Mouse (Mus musculus): ENCODE results near the gene Edn1. TPM values are rescaled to one million over a fixed set of nuclear protein-coding genes. Genes with fewer than 3 reads are reported as not detected.

Edn1 gene
- polyA plus RNA-seq, 1 experiment from 2014 or later, result 5.7 TPM

DNA sequence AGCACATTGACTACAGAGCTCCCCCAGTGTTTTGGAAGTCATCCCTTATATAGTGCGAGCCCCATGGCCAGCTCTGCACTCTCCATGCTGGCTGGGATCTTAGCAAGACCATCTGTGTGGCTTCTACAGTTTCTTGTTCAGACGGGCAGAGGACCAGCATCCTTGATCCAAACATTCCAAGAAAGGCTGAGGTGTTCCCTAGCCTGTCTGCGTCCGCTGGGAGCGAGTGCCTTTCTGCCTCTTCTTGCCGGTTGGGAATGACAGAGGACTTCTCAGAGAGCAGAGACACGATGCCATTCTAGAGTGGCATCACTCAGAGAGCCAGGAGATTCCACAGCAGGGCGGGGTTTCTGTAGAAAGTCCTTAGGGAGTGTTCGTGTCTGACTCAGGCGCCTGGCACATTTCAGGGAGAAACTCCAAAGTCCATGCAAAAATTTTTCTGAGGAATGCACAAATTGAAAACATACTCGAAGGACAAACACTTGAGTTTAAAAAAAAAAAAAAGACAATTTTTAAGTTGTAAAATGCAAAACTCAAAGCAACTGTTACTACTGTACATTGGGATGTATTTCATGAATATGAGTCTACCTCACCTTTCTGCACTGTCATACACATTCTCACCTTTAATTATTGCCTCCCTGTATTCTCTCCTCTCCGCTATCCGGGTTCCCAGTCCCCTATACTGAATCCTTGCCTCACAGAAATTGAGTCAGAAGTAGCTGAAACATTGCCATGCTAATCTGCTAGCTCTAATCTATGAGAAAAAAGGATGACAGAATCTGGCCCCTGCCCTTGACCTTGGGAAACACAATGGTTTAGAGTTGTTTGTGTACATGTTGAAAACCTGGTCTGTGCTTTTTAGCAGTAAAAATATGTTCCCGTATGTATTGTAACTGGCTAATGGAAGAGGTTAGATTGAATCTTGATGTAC, 5.9 kb downstream of the Edn1 start:
- WGBS, result 72% methylated on average over 14 of the region's 14 CpGs
- no peak overlapping the region for H3K4me2 ChIP-seq (ENCODE audit: low read depth, low read length)
- H3K36me3 ChIP-seq (ENCODE audit: control insufficient read depth, insufficient read depth, low read length), result no peaks in the 10 kb centered on the region
- H3K4me1 ChIP-seq (ENCODE audit: control insufficient read depth, insufficient read depth, low read length), result peaks cover 17% of the 10 kb centered on the region
- H3K27ac ChIP-seq (ENCODE audit: low read length), result no peak overlapping the region
- H3K9me3 ChIP-seq (ENCODE audit: control insufficient read depth, low read length), result no peaks in the 10 kb centered on the region
- H3K4me3 ChIP-seq (ENCODE audit: low read length), result no peak overlapping the region
- 0 out of 2 replicates have a peak, but pooled peaks cover 4% of the 10 kb centered on the region for H3K27me3 ChIP-seq (replicated peaks; ENCODE audit: control insufficient read depth, insufficient read depth, low read length)
- ATAC-seq, result peak; percentile 41; the same call in 1 of the 2 replicates
- H3K9ac ChIP-seq (ENCODE audit: low read depth, low read length), result no peak overlapping the region

DNA sequence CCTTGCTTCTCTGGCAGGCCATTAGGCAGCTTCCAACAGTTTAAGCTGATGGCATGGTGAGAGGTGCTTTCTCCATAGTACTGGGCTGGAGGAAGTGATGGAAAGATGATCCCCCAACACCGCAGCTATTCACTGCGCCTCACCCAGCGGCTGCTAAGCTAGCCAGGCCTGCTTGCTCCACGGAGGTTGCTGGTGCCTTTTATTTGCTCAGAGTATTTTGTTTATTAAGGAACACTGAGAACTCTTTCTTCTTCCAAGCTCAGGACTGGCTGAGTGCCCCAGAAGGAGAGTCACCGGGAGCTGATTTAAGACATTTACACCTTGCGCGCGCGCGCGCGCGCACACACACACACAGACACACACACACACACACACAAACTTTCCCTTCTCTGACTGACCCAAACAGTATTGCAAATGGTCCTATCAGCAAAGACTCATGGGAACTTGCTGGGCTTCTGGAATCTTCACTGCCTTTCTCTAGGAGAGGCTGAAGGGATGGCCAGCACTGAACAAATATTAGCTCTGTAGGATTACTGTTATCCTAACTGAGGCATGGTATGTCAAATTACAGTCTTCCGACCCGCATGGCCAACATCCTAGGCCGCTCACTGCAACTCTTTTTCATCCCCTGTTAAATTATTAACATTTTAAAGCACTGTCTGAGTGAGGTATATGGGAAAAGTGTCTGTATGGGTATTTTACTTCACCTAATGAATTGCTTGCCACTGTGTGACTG, 7.3 kb downstream of the Edn1 start:
- H3K4me1 ChIP-seq (ENCODE audit: control insufficient read depth, insufficient read depth, low read length), result peaks cover 14% of the 10 kb centered on the region; the same call in 1 of the 2 replicates
- WGBS, result 58% methylated on average over 16 of the region's 16 CpGs
- no peaks in the 10 kb centered on the region for H3K9me3 ChIP-seq (ENCODE audit: control insufficient read depth, low read length)
- H3K9ac ChIP-seq (ENCODE audit: low read depth, low read length), result no peak overlapping the region
- H3K27me3 ChIP-seq (replicated peaks; ENCODE audit: control insufficient read depth, insufficient read depth, low read length), result no peaks in the 10 kb centered on the region
- H3K27ac ChIP-seq (ENCODE audit: low read length), result no peak overlapping the region
- no peaks in the 10 kb centered on the region for H3K36me3 ChIP-seq (ENCODE audit: control insufficient read depth, insufficient read depth, low read length)
- no peak overlapping the region for H3K4me2 ChIP-seq (ENCODE audit: low read depth, low read length)
- peak; percentile 34; the same call in 1 of the 2 replicates for ATAC-seq
- no peak overlapping the region for H3K4me3 ChIP-seq (ENCODE audit: low read length)

DNA sequence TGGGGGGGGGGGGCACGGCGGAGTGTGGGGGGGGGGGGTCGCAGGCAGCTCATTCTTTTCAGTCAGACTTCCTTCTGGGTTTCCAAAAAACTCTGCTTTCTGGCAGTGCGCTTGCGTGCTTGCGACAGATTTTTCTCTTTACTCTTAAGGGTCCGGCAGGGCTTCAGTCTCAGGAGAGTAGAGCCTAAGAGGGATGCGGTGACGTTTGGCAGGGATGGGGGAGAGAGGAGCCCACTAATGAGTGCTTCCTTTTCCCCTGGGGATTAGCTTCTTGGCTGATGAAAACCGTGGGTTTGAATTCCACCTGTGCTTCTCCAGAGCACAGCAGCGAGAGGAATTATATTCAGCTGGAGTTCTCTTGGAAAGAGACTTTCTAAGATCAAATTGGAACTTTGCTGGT, 8.5 kb downstream of the Edn1 start:
- H3K4me3 ChIP-seq (ENCODE audit: low read length), result no peak overlapping the region
- no peak overlapping the region for H3K4me2 ChIP-seq (ENCODE audit: low read depth, low read length)
- no peak overlapping the region for H3K27ac ChIP-seq (ENCODE audit: low read length)
- peaks cover 9% of the 10 kb centered on the region; the same call in 1 of the 2 replicates for H3K4me1 ChIP-seq (ENCODE audit: control insufficient read depth, insufficient read depth, low read length)
- H3K36me3 ChIP-seq (ENCODE audit: control insufficient read depth, insufficient read depth, low read length), result no peaks in the 10 kb centered on the region
- H3K27me3 ChIP-seq (replicated peaks; ENCODE audit: control insufficient read depth, insufficient read depth, low read length), result no peaks in the 10 kb centered on the region
- no peak overlapping the region for H3K9ac ChIP-seq (ENCODE audit: low read depth, low read length)
- no peak for ATAC-seq
- no peaks in the 10 kb centered on the region for H3K9me3 ChIP-seq (ENCODE audit: control insufficient read depth, low read length)
- 32% methylated on average over 11 of the region's 11 CpGs for WGBS

DNA sequence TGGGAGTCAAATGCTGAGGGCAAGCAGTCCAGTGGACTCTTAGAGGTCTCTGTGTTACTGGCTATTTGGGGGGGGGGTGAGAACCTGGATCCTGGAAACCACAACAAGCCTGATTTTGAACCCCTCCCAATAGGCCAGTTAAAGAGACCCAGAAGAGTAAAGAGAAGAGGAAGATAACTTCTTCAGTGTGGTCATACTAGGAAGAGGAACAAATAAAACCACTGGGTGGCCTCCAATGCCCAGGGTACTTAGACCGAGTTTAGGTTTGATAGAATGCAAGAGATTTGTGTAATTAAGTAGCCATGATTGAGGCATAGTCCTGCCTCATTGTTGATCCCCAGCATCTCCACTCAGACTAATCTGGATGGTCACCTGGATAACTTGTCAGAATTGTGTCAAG, 14.4 kb downstream of the Edn1 start:
- Histone ChIP-seq H3K4me1 (ENCODE audit: control insufficient read depth, insufficient read depth, low read length) (0 out of 2 replicates have a peak, but pooled peaks cover 2% of the 10 kb centered on the region), H3K4me2 (ENCODE audit: low read depth, low read length) (no peak overlapping the region), H3K9ac (ENCODE audit: low read depth, low read length) (no peak overlapping the region), H3K27me3 (replicated peaks; ENCODE audit: control insufficient read depth, insufficient read depth, low read length) (no peaks in the 10 kb centered on the region), H3K27ac (ENCODE audit: low read length) (no peak overlapping the region), H3K4me3 (ENCODE audit: low read length) (no peak overlapping the region), H3K9me3 (ENCODE audit: control insufficient read depth, low read length) (no peaks in the 10 kb centered on the region), H3K36me3 (ENCODE audit: control insufficient read depth, insufficient read depth, low read length) (no peaks in the 10 kb centered on the region)
- no peak for ATAC-seq
- WGBS, result 73% methylated on average over 1 of the region's 1 CpGs

DNA sequence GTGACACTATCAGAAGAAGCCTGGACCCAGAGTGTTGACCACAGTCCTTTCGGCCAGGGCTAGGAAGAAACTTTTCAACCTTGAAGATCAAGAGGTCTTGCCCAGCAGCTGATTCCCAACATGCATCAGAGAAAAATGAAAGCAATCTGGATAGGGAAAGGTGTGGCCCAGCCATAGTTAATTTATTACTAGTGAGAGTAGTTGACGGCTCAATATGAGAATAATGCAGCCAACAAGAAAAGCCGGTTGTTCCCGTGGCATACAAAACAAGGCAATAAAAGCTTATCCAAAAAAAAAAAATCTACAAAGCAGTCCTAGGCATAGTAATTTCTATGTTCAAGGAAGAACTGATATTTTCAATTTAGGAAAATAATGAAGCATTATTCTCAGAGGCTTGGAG, 16.5 kb downstream of the Edn1 start:
- WGBS, result 64% methylated on average over 4 of the region's 4 CpGs
- ATAC-seq, result peak; percentile 71
- Histone ChIP-seq H3K36me3 (ENCODE audit: control insufficient read depth, insufficient read depth, low read length) (no peaks in the 10 kb centered on the region), H3K4me3 (ENCODE audit: low read length) (no peak overlapping the region), H3K27me3 (replicated peaks; ENCODE audit: control insufficient read depth, insufficient read depth, low read length) (no peaks in the 10 kb centered on the region), H3K4me2 (ENCODE audit: low read depth, low read length) (no peak overlapping the region), H3K4me1 (ENCODE audit: control insufficient read depth, insufficient read depth, low read length) (0 out of 2 replicates have a peak, but pooled peaks cover 2% of the 10 kb centered on the region), H3K9ac (ENCODE audit: low read depth, low read length) (no peak overlapping the region), H3K9me3 (ENCODE audit: control insufficient read depth, low read length) (no peaks in the 10 kb centered on the region), H3K27ac (ENCODE audit: low read length) (no peak overlapping the region)

DNA sequence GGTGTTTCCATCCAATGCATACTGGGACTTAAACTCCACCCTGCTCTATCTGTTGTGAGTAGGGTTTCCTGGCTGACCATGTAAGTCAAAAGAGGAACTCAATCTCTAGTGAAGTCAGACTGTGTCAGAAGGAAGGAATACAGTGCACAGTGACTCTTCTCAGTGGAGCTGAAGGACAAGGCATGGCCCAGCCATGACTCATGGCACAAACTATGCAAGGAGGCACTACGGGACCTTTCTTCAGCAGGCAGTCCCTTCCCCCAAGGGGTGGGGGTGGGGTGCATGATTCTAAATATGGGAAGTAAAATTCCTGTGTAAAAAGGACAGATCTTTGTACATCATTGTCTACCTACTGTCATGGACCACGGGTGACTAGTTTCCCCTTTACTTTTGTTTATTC, 27.3 kb downstream of the Edn1 start:
- H3K4me2 ChIP-seq (ENCODE audit: low read depth, low read length), result no peak overlapping the region
- no peaks in the 10 kb centered on the region for H3K9me3 ChIP-seq (ENCODE audit: control insufficient read depth, low read length)
- H3K27me3 ChIP-seq (replicated peaks; ENCODE audit: control insufficient read depth, insufficient read depth, low read length), result no peaks in the 10 kb centered on the region
- no peak for ATAC-seq
- H3K4me1 ChIP-seq (ENCODE audit: control insufficient read depth, insufficient read depth, low read length), result no peaks in the 10 kb centered on the region
- no peak overlapping the region for H3K9ac ChIP-seq (ENCODE audit: low read depth, low read length)
- no peaks in the 10 kb centered on the region for H3K36me3 ChIP-seq (ENCODE audit: control insufficient read depth, insufficient read depth, low read length)
- H3K4me3 ChIP-seq (ENCODE audit: low read length), result no peak overlapping the region
- no peak overlapping the region for H3K27ac ChIP-seq (ENCODE audit: low read length)
- 71% methylated on average over 2 of the region's 2 CpGs for WGBS

DNA sequence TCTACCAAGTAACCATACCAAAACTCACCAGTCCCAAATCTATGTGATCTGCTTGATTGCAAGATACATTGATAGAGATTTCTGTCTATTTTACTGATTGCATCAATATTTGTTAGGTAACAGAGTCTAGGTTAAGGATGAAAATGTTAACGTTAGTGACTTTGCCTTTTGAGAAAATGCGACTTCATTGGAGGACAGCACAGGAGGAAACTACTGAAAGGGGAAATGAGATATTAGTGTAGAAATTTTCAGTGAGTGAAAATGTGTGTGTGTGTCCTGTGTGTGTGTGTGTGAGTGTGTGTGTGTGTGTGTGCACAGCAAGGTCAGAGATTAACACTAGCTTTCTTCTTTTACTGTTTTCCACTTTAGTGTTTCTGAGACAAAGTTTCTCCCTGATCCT, 29.8 kb downstream of the Edn1 start:
- no peaks in the 10 kb centered on the region for H3K4me1 ChIP-seq (ENCODE audit: control insufficient read depth, insufficient read depth, low read length)
- H3K27me3 ChIP-seq (replicated peaks; ENCODE audit: control insufficient read depth, insufficient read depth, low read length), result no peaks in the 10 kb centered on the region
- no peaks in the 10 kb centered on the region for H3K9me3 ChIP-seq (ENCODE audit: control insufficient read depth, low read length)
- no peak for ATAC-seq
- no peak overlapping the region for H3K4me2 ChIP-seq (ENCODE audit: low read depth, low read length)
- H3K27ac ChIP-seq (ENCODE audit: low read length), result no peak overlapping the region
- H3K9ac ChIP-seq (ENCODE audit: low read depth, low read length), result no peak overlapping the region
- WGBS, result 93% methylated on average over 2 of the region's 2 CpGs
- H3K4me3 ChIP-seq (ENCODE audit: low read length), result no peak overlapping the region
- no peaks in the 10 kb centered on the region for H3K36me3 ChIP-seq (ENCODE audit: control insufficient read depth, insufficient read depth, low read length)

DNA sequence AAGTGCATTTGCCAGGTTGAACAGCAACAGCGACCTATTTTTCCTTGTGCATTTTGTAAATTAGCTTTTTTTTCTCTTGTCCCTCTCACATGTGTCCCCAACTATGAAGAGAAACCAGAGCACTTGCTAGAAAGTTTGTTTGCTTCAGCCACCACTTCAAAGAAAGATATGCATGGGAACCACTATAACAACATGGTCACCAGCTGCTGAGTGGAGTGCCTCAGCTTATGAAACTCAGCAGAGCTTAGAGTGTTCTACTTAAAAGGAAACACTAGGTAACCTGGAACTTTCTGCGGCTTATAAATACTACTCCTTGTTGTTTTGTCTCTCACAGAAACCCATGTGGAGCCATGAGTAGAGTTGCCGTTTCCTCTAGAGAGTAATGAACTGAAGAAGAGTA, 33.7 kb downstream of the Edn1 start:
- H3K27me3 ChIP-seq (replicated peaks; ENCODE audit: control insufficient read depth, insufficient read depth, low read length), result no peaks in the 10 kb centered on the region
- no peak overlapping the region for H3K4me3 ChIP-seq (ENCODE audit: low read length)
- no peak overlapping the region for H3K9ac ChIP-seq (ENCODE audit: low read depth, low read length)
- H3K4me1 ChIP-seq (ENCODE audit: control insufficient read depth, insufficient read depth, low read length), result no peaks in the 10 kb centered on the region; the same call in 1 of the 2 replicates
- ATAC-seq, result no peak
- WGBS, result 86% methylated on average over 3 of the region's 3 CpGs
- no peak overlapping the region for H3K27ac ChIP-seq (ENCODE audit: low read length)
- no peaks in the 10 kb centered on the region for H3K36me3 ChIP-seq (ENCODE audit: control insufficient read depth, insufficient read depth, low read length)
- no peaks in the 10 kb centered on the region for H3K9me3 ChIP-seq (ENCODE audit: control insufficient read depth, low read length)
- H3K4me2 ChIP-seq (ENCODE audit: low read depth, low read length), result no peak overlapping the region

DNA sequence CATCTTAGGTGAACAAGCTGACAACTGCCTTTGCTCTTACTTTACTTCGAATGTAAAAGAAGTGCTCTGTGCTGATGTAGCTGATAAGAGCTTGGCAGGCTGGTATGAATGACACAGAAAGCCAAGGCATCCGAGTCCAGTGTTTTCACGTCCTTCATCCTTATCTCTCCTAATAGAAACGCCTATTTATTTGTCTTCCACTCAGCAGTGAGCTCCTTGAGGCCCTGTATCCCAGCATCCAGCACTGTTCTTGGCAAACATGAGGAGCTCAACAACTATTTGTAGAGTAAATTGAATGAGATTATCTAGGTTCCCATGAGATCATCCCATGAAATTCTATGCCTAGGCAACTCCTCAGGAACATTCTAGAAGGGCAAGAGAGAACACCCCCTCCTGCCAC, 35.1 kb downstream of the Edn1 start:
- Histone ChIP-seq H3K9ac (ENCODE audit: low read depth, low read length) (no peak overlapping the region), H3K4me3 (ENCODE audit: low read length) (no peak overlapping the region), H3K27ac (ENCODE audit: low read length) (no peak overlapping the region), H3K36me3 (ENCODE audit: control insufficient read depth, insufficient read depth, low read length) (no peaks in the 10 kb centered on the region), H3K4me1 (ENCODE audit: control insufficient read depth, insufficient read depth, low read length) (no peaks in the 10 kb centered on the region; the same call in 1 of the 2 replicates), H3K9me3 (ENCODE audit: control insufficient read depth, low read length) (no peaks in the 10 kb centered on the region), H3K27me3 (replicated peaks; ENCODE audit: control insufficient read depth, insufficient read depth, low read length) (no peaks in the 10 kb centered on the region), H3K4me2 (ENCODE audit: low read depth, low read length) (no peak overlapping the region)
- ATAC-seq, result no peak
- WGBS, result 40% methylated on average over 4 of the region's 4 CpGs
